29 mouse cellular contexts compared by ENCODE assay signal in the genomic region with DNA sequence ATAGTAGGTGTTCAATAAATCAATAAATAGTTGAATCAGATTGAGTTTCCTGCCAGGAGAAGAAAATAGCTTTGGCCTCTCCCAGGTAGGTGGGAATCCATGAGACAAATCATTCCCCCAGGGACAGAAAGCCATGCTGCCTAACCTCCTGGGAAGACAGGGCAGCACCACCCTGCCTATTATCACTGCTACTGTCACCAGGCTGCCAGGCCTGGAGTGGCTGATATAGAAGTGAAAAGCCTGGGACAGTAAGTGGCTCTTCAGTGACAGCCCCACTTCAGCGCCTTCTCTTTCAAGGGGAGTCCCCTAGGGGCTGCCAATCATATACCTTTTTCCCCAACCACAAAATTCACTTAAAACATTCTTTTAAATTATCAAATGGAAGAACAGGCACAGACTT.
"Had no signal": no experiment of that assay in that cellular context is flagged by ENCODE, and none has a peak within 500 bp of the region (broad histone marks: within the 10 kb centered on the region; RNA-seq: fewer than 3 reads in every experiment).

No protein-coding gene starts in this region.

- H3K27me3 ChIP-seq: heart, embryonic 15.5 days; hindbrain, embryonic 12.5 days; intestine, embryonic 15.5 days; limb, embryonic 12.5 days; liver, embryonic 13.5 days; liver, embryonic 15.5 days had no signal

- H3K9me3 ChIP-seq: heart, embryonic 13.5 days; heart, embryonic 15.5 days; hindbrain, embryonic 10.5 days; hindbrain, embryonic 12.5 days; intestine, embryonic 15.5 days; limb, embryonic 10.5 days; limb, embryonic 12.5 days; liver, embryonic 13.5 days; liver, embryonic 15.5 days had no signal

- H3K36me3 ChIP-seq: heart, embryonic 13.5 days; heart, embryonic 15.5 days; hindbrain, embryonic 10.5 days; hindbrain, embryonic 12.5 days; intestine, embryonic 15.5 days; limb, embryonic 10.5 days; limb, embryonic 12.5 days; liver, embryonic 13.5 days; liver, embryonic 15.5 days had no signal

- H3K9ac ChIP-seq: heart, embryonic 13.5 days; heart, embryonic 15.5 days; hindbrain, embryonic 12.5 days; hindbrain, embryonic 14.5 days; intestine, embryonic 15.5 days; limb, embryonic 12.5 days; liver, embryonic 13.5 days; liver, embryonic 15.5 days had no signal

- H3K4me1 ChIP-seq: heart, embryonic 13.5 days; heart, embryonic 15.5 days; intestine, embryonic 15.5 days; liver, embryonic 13.5 days; liver, embryonic 15.5 days had no signal

- H3K27ac ChIP-seq: gastrocnemius, adult 2 months; heart, adult 2 months; heart, embryonic 13.5 days; heart, embryonic 15.5 days; hindbrain, embryonic 10.5 days; hindbrain, embryonic 12.5 days; hindbrain, embryonic 14.5 days; intestine, embryonic 15.5 days; layer of hippocampus, adult 2 months; left cerebral cortex, adult 2 months; limb, embryonic 10.5 days; limb, embryonic 12.5 days; liver, embryonic 13.5 days; liver, embryonic 15.5 days had no signal

- H3K4me3 ChIP-seq: gastrocnemius, adult 2 months; heart, adult 2 months; heart, embryonic 13.5 days; heart, embryonic 15.5 days; hindbrain, embryonic 10.5 days; hindbrain, embryonic 12.5 days; intestine, embryonic 15.5 days; layer of hippocampus, adult 2 months; left cerebral cortex, adult 2 months; limb, embryonic 10.5 days; limb, embryonic 12.5 days; liver, embryonic 13.5 days; liver, embryonic 15.5 days had no signal

- H3K4me2 ChIP-seq: heart, embryonic 11.5 days; heart, embryonic 13.5 days; heart, embryonic 15.5 days; hindbrain, embryonic 12.5 days; hindbrain, embryonic 14.5 days; intestine, embryonic 15.5 days; limb, embryonic 12.5 days; liver, embryonic 11.5 days; liver, embryonic 13.5 days; liver, embryonic 15.5 days had no signal

- ATAC-seq: hindbrain, embryonic 16.5 days; inflammation-experienced regulatory T-cells, adult 6 months; intestine, embryonic 15.5 days; intestine, postnatal 0 days had no signal

- DNase-seq: gastrocnemius, adult 2 months; gastrocnemius, postnatal 10 days; gastrocnemius, postnatal 25 days; heart, adult 2 months; heart, postnatal 14 days; heart, postnatal 36 days; kidney, adult 18-20 months; kidney, adult 8-10 months; kidney, postnatal 10 days; kidney, postnatal 25 days; kidney, postnatal 4 days; liver; liver, embryonic 13.5 days had no signal
